Mouse (Mus musculus): ENCODE measurements at regions not wholly inside any gene's neighbourhood (a gene's known extent, or its start where the extent isn't known, plus 50 kb on each side); places are given as distances from the start of the nearest gene placed in this dataset.

GRCm38 (mm10) chr6:135591085-135591484 lies 228.7 kb downstream of the Emp1 start:
- no peak for TF ChIP-seq POLR2A (IDR thresholded peaks at IDR 0.05; ENCODE audit: borderline replicate concordance, control insufficient read depth, low read depth, low read length)
- no peak for TF ChIP-seq CTCF (IDR thresholded peaks at IDR 0.05; ENCODE audit: control insufficient read depth, insufficient read depth, low read length)
- Histone ChIP-seq H3K4me3 (replicated peaks; ENCODE audit: control insufficient read depth, low read depth, low read length) (no peak overlapping the region), H3K4me1 (ENCODE audit: control insufficient read depth, insufficient read depth, low read length) (no peaks in the 10 kb centered on the region), H3K27ac (ENCODE audit: control insufficient read depth, insufficient read depth, low read depth, low read length, poor library complexity) (no peak overlapping the region)
- WGBS = 77% methylated on average over 9 of the region's 9 CpGs

- Histone ChIP-seq H3K27ac (ENCODE audit: control insufficient read depth, insufficient read depth, low read depth, low read length, poor library complexity) (no peak overlapping the region), H3K4me3 (replicated peaks; ENCODE audit: control insufficient read depth, low read depth, low read length) (no peak overlapping the region), H3K4me1 (ENCODE audit: control insufficient read depth, insufficient read depth, low read length) (no peaks in the 10 kb centered on the region)
- 50% methylated on average over 4 of the region's 4 CpGs for WGBS
- TF ChIP-seq CTCF (IDR thresholded peaks at IDR 0.05; ENCODE audit: control insufficient read depth, insufficient read depth, low read length) (no peak), POLR2A (IDR thresholded peaks at IDR 0.05; ENCODE audit: borderline replicate concordance, control insufficient read depth, low read depth, low read length) (no peak)
Measured at GRCm38 (mm10) chr6:135596358-135596757, 234.0 kb downstream of the Emp1 start.

- H3K4me1 ChIP-seq (ENCODE audit: control insufficient read depth, insufficient read depth, low read length) = no peaks in the 10 kb centered on the region
- WGBS = 63% methylated on average over 3 of the region's 3 CpGs
- no peak overlapping the region for H3K27ac ChIP-seq (ENCODE audit: control insufficient read depth, insufficient read depth, low read depth, low read length, poor library complexity)
- TF ChIP-seq CTCF (IDR thresholded peaks at IDR 0.05; ENCODE audit: control insufficient read depth, insufficient read depth, low read length) = no peak
- TF ChIP-seq POLR2A (IDR thresholded peaks at IDR 0.05; ENCODE audit: borderline replicate concordance, control insufficient read depth, low read depth, low read length) = no peak
- H3K4me3 ChIP-seq (replicated peaks; ENCODE audit: control insufficient read depth, low read depth, low read length) = no peak overlapping the region
Measured at GRCm38 (mm10) chr6:135610504-135611096, 248.3 kb downstream of the Emp1 start.

GRCm38 (mm10) chr6:135627928-135628327 lies 265.6 kb downstream of the Emp1 start:
- no peak for TF ChIP-seq POLR2A (IDR thresholded peaks at IDR 0.05; ENCODE audit: borderline replicate concordance, control insufficient read depth, low read depth, low read length)
- no peak for TF ChIP-seq CTCF (IDR thresholded peaks at IDR 0.05; ENCODE audit: control insufficient read depth, insufficient read depth, low read length)
- Histone ChIP-seq H3K4me1 (ENCODE audit: control insufficient read depth, insufficient read depth, low read length) (no peaks in the 10 kb centered on the region; the same call in 1 of the 2 replicates), H3K27ac (ENCODE audit: control insufficient read depth, insufficient read depth, low read depth, low read length, poor library complexity) (no peak overlapping the region), H3K4me3 (replicated peaks; ENCODE audit: control insufficient read depth, low read depth, low read length) (no peak overlapping the region)
- WGBS = 77% methylated on average over 4 of the region's 4 CpGs

GRCm38 (mm10) chr6:135629236-135629635 lies 266.9 kb downstream of the Emp1 start:
- Histone ChIP-seq H3K4me3 (replicated peaks; ENCODE audit: control insufficient read depth, low read depth, low read length) (no peak overlapping the region), H3K4me1 (ENCODE audit: control insufficient read depth, insufficient read depth, low read length) (no peaks in the 10 kb centered on the region; the same call in 1 of the 2 replicates), H3K27ac (ENCODE audit: control insufficient read depth, insufficient read depth, low read depth, low read length, poor library complexity) (no peak overlapping the region)
- no peak for TF ChIP-seq CTCF (IDR thresholded peaks at IDR 0.05; ENCODE audit: control insufficient read depth, insufficient read depth, low read length)
- TF ChIP-seq POLR2A (IDR thresholded peaks at IDR 0.05; ENCODE audit: borderline replicate concordance, control insufficient read depth, low read depth, low read length) = no peak
- WGBS = 57% methylated on average over 3 of the region's 3 CpGs

GRCm38 (mm10) chr6:135632671-135633070 lies 270.3 kb downstream of the Emp1 start:
- Histone ChIP-seq H3K4me3 (replicated peaks; ENCODE audit: control insufficient read depth, low read depth, low read length) (no peak overlapping the region), H3K27ac (ENCODE audit: control insufficient read depth, insufficient read depth, low read depth, low read length, poor library complexity) (no peak overlapping the region), H3K4me1 (ENCODE audit: control insufficient read depth, insufficient read depth, low read length) (no peaks in the 10 kb centered on the region; the same call in 1 of the 2 replicates)
- WGBS = 72% methylated on average over 5 of the region's 5 CpGs
- TF ChIP-seq CTCF (IDR thresholded peaks at IDR 0.05; ENCODE audit: control insufficient read depth, insufficient read depth, low read length) (no peak), POLR2A (IDR thresholded peaks at IDR 0.05; ENCODE audit: borderline replicate concordance, control insufficient read depth, low read depth, low read length) (no peak)

GRCm38 (mm10) chr6:135636648-135637047 lies 274.3 kb downstream of the Emp1 start:
- 80% methylated on average over 8 of the region's 8 CpGs for WGBS
- no peak for TF ChIP-seq CTCF (IDR thresholded peaks at IDR 0.05; ENCODE audit: control insufficient read depth, insufficient read depth, low read length)
- no peak for TF ChIP-seq POLR2A (IDR thresholded peaks at IDR 0.05; ENCODE audit: borderline replicate concordance, control insufficient read depth, low read depth, low read length)
- Histone ChIP-seq H3K4me3 (replicated peaks; ENCODE audit: control insufficient read depth, low read depth, low read length) (no peak overlapping the region), H3K4me1 (ENCODE audit: control insufficient read depth, insufficient read depth, low read length) (no peaks in the 10 kb centered on the region; the same call in 1 of the 2 replicates), H3K27ac (ENCODE audit: control insufficient read depth, insufficient read depth, low read depth, low read length, poor library complexity) (no peak overlapping the region)

- H3K4me3 ChIP-seq (replicated peaks; ENCODE audit: control insufficient read depth, low read depth, low read length) = no peak overlapping the region
- no peaks in the 10 kb centered on the region for H3K4me1 ChIP-seq (ENCODE audit: control insufficient read depth, insufficient read depth, low read length)
- 70% methylated on average over 5 of the region's 5 CpGs for WGBS
- no peak for TF ChIP-seq CTCF (IDR thresholded peaks at IDR 0.05; ENCODE audit: control insufficient read depth, insufficient read depth, low read length)
- no peak for TF ChIP-seq POLR2A (IDR thresholded peaks at IDR 0.05; ENCODE audit: borderline replicate concordance, control insufficient read depth, low read depth, low read length)
- H3K27ac ChIP-seq (ENCODE audit: control insufficient read depth, insufficient read depth, low read depth, low read length, poor library complexity) = no peak overlapping the region
Measured at GRCm38 (mm10) chr6:135642711-135643110, 280.4 kb downstream of the Emp1 start.

GRCm38 (mm10) chr6:135646177-135646576 lies 283.8 kb downstream of the Emp1 start:
- WGBS = 58% methylated on average over 1 of the region's 1 CpGs
- Histone ChIP-seq H3K4me3 (replicated peaks; ENCODE audit: control insufficient read depth, low read depth, low read length) (no peak overlapping the region), H3K4me1 (ENCODE audit: control insufficient read depth, insufficient read depth, low read length) (no peaks in the 10 kb centered on the region), H3K27ac (ENCODE audit: control insufficient read depth, insufficient read depth, low read depth, low read length, poor library complexity) (no peak overlapping the region)
- TF ChIP-seq CTCF (IDR thresholded peaks at IDR 0.05; ENCODE audit: control insufficient read depth, insufficient read depth, low read length) (no peak), POLR2A (IDR thresholded peaks at IDR 0.05; ENCODE audit: borderline replicate concordance, control insufficient read depth, low read depth, low read length) (no peak)
